Mouse (Mus musculus): Measurements from ENCODE around the gene Xpnpep3. TPM values are rescaled to one million over a fixed set of nuclear protein-coding genes. Genes with fewer than 3 reads are reported as not detected.

Xpnpep3 gene
- 8.9 and 10.3 TPM in 2 replicates for polyA plus RNA-seq (2015; fragmentation: Nextera tagmentation; extraction: Ambion mirVana)

- peak within 1 kb of the TSS; percentile 97 for H3K27ac ChIP-seq
- H3K36me3 ChIP-seq, result no peaks in the 10 kb centered on the region
- no peaks in the 10 kb centered on the region for H3K9me3 ChIP-seq (replicated peaks)
- peaks cover 22% of the 10 kb centered on the region for H3K4me1 ChIP-seq (replicated peaks)
- WGBS, result under 1% methylated on average over 50 of the region's 50 CpGs
- H3K4me3 ChIP-seq, result peak within 1 kb of the TSS; percentile 99
- peak within 1 kb of the TSS; percentile 96 for H3K9ac ChIP-seq
- H3K4me2 ChIP-seq, result peak within 1 kb of the TSS; percentile 72
- H3K27me3 ChIP-seq, result no peaks in the 10 kb centered on the region
- ATAC-seq (replicated peaks; ENCODE audit: insufficient number of reproducible peaks, insufficient read depth, low FRiP score, low read depth), result peak; percentile 99
These were observed at the start of gene Xpnpep3, which contains the start of gene St13 for GRCm38 (mm10) chr15:81399638-81400315. Gene Xpnpep3 (plus strand): TSS chr15:81400138. Gene St13 (minus strand): TSS chr15:81400077.

- Histone ChIP-seq H3K27ac (peak overlapping the region; percentile 20; the same call in 1 of the 2 replicates), H3K4me1 (replicated peaks) (peaks cover 5% of the 10 kb centered on the region), H3K4me2 (no peak overlapping the region), H3K9ac (no peak overlapping the region), H3K4me3 (no peak overlapping the region), H3K27me3 (no peaks in the 10 kb centered on the region), H3K9me3 (replicated peaks) (no peaks in the 10 kb centered on the region), H3K36me3 (no peaks in the 10 kb centered on the region)
- WGBS, result 33% methylated on average over 1 of the region's 1 CpGs
- ATAC-seq (replicated peaks; ENCODE audit: insufficient number of reproducible peaks, insufficient read depth, low FRiP score, low read depth), result no peak
These were observed 49.5 kb upstream of the Xpnpep3 start for GRCm38 (mm10) chr15:81350401-81350800.

GRCm38 (mm10) chr15:81352638-81353037, 47.3 kb upstream of the Xpnpep3 start:
- no peak overlapping the region for H3K4me3 ChIP-seq
- H3K4me2 ChIP-seq, result no peak overlapping the region
- no peak overlapping the region for H3K27ac ChIP-seq
- no peak for ATAC-seq (replicated peaks; ENCODE audit: insufficient number of reproducible peaks, insufficient read depth, low FRiP score, low read depth)
- H3K9me3 ChIP-seq (replicated peaks), result no peaks in the 10 kb centered on the region
- peaks cover 5% of the 10 kb centered on the region for H3K4me1 ChIP-seq (replicated peaks)
- WGBS, result 71% methylated on average over 1 of the region's 1 CpGs
- H3K9ac ChIP-seq, result no peak overlapping the region
- no peaks in the 10 kb centered on the region for H3K27me3 ChIP-seq
- H3K36me3 ChIP-seq, result no peaks in the 10 kb centered on the region

GRCm38 (mm10) chr15:81355146-81355761, 44.7 kb upstream of the Xpnpep3 start:
- Histone ChIP-seq H3K36me3 (no peaks in the 10 kb centered on the region), H3K27me3 (no peaks in the 10 kb centered on the region), H3K27ac (no peak overlapping the region), H3K4me2 (no peak overlapping the region), H3K9ac (no peak overlapping the region), H3K9me3 (replicated peaks) (no peaks in the 10 kb centered on the region), H3K4me1 (replicated peaks) (peaks cover 14% of the 10 kb centered on the region), H3K4me3 (no peak overlapping the region)
- ATAC-seq (replicated peaks; ENCODE audit: insufficient number of reproducible peaks, insufficient read depth, low FRiP score, low read depth), result no peak
- 71% methylated on average over 3 of the region's 3 CpGs for WGBS

GRCm38 (mm10) chr15:81356946-81357345, 43.0 kb upstream of the Xpnpep3 start:
- H3K9me3 ChIP-seq (replicated peaks), result no peaks in the 10 kb centered on the region
- peaks cover 16% of the 10 kb centered on the region for H3K4me1 ChIP-seq (replicated peaks)
- H3K27ac ChIP-seq, result no peak overlapping the region
- no peak overlapping the region for H3K4me3 ChIP-seq
- no peak for ATAC-seq (replicated peaks; ENCODE audit: insufficient number of reproducible peaks, insufficient read depth, low FRiP score, low read depth)
- H3K4me2 ChIP-seq, result no peak overlapping the region
- H3K9ac ChIP-seq, result no peak overlapping the region
- 48% methylated on average over 5 of the region's 5 CpGs for WGBS
- H3K36me3 ChIP-seq, result no peaks in the 10 kb centered on the region
- no peaks in the 10 kb centered on the region for H3K27me3 ChIP-seq

GRCm38 (mm10) chr15:81358943-81359342, 41.0 kb upstream of the Xpnpep3 start:
- Histone ChIP-seq H3K27ac (no peak overlapping the region), H3K27me3 (no peaks in the 10 kb centered on the region), H3K4me1 (replicated peaks) (peaks cover 16% of the 10 kb centered on the region), H3K9ac (no peak overlapping the region), H3K36me3 (peaks cover 6% of the 10 kb centered on the region; the same call in 1 of the 2 replicates), H3K4me3 (no peak overlapping the region), H3K4me2 (no peak overlapping the region), H3K9me3 (replicated peaks) (no peaks in the 10 kb centered on the region)
- 81% methylated on average over 3 of the region's 3 CpGs for WGBS
- ATAC-seq (replicated peaks; ENCODE audit: insufficient number of reproducible peaks, insufficient read depth, low FRiP score, low read depth), result no peak

- Histone ChIP-seq H3K4me3 (no peak overlapping the region), H3K36me3 (peaks cover 11% of the 10 kb centered on the region), H3K27me3 (no peaks in the 10 kb centered on the region), H3K4me2 (peak overlapping the region; percentile 80), H3K9ac (no peak overlapping the region; the same call in 1 of the 2 replicates), H3K9me3 (replicated peaks) (no peaks in the 10 kb centered on the region), H3K27ac (no peak overlapping the region), H3K4me1 (replicated peaks) (peaks cover 16% of the 10 kb centered on the region)
- 85% methylated on average over 5 of the region's 5 CpGs for WGBS
- no peak for ATAC-seq (replicated peaks; ENCODE audit: insufficient number of reproducible peaks, insufficient read depth, low FRiP score, low read depth)
These were observed 40.5 kb upstream of the Xpnpep3 start for GRCm38 (mm10) chr15:81359421-81359820.

- Histone ChIP-seq H3K9ac (peak within 1 kb of the TSS; percentile 74), H3K36me3 (peaks cover 21% of the 10 kb centered on the region), H3K4me2 (peak within 1 kb of the TSS; percentile 80), H3K4me1 (replicated peaks) (peaks cover 16% of the 10 kb centered on the region), H3K4me3 (peak within 1 kb of the TSS; percentile 71), H3K9me3 (replicated peaks) (no peaks in the 10 kb centered on the region), H3K27ac (peak within 1 kb of the TSS; percentile 86), H3K27me3 (no peaks in the 10 kb centered on the region)
- peak; percentile 100 for ATAC-seq (replicated peaks; ENCODE audit: insufficient number of reproducible peaks, insufficient read depth, low FRiP score, low read depth)
- under 1% methylated on average over 30 of the region's 30 CpGs for WGBS
These were observed 39.5 kb upstream of the Xpnpep3 start, which contains the start of gene Slc25a17 for GRCm38 (mm10) chr15:81360345-81361021. Gene Slc25a17 (minus strand): TSS chr15:81360812.

- peaks cover 26% of the 10 kb centered on the region for H3K36me3 ChIP-seq
- peak overlapping the region; percentile 32 for H3K9ac ChIP-seq
- peaks cover 16% of the 10 kb centered on the region for H3K4me1 ChIP-seq (replicated peaks)
- H3K27ac ChIP-seq, result peak overlapping the region; percentile 86
- WGBS, result 36% methylated on average over 6 of the region's 6 CpGs
- peak overlapping the region; percentile 71 for H3K4me3 ChIP-seq
- ATAC-seq (replicated peaks; ENCODE audit: insufficient number of reproducible peaks, insufficient read depth, low FRiP score, low read depth), result peak; percentile 30; the same call in 1 of the 2 replicates
- no peaks in the 10 kb centered on the region for H3K9me3 ChIP-seq (replicated peaks)
- H3K4me2 ChIP-seq, result peak overlapping the region; percentile 80
- H3K27me3 ChIP-seq, result no peaks in the 10 kb centered on the region
These were observed 38.9 kb upstream of the Xpnpep3 start for GRCm38 (mm10) chr15:81361022-81361404.

- Histone ChIP-seq H3K4me2 (peak overlapping the region; percentile 80), H3K27me3 (no peaks in the 10 kb centered on the region), H3K36me3 (peaks cover 31% of the 10 kb centered on the region), H3K4me1 (replicated peaks) (peaks cover 16% of the 10 kb centered on the region), H3K9me3 (replicated peaks) (no peaks in the 10 kb centered on the region), H3K9ac (no peak overlapping the region), H3K27ac (peak overlapping the region; percentile 86), H3K4me3 (peak overlapping the region; percentile 71; the same call in 1 of the 2 replicates)
- WGBS, result 24% methylated on average over 10 of the region's 10 CpGs
- ATAC-seq (replicated peaks; ENCODE audit: insufficient number of reproducible peaks, insufficient read depth, low FRiP score, low read depth), result no peak
These were observed 38.4 kb upstream of the Xpnpep3 start for GRCm38 (mm10) chr15:81361417-81362015.

GRCm38 (mm10) chr15:81362501-81362900, 37.4 kb upstream of the Xpnpep3 start:
- no peak overlapping the region for H3K4me2 ChIP-seq
- no peak overlapping the region for H3K9ac ChIP-seq
- peaks cover 40% of the 10 kb centered on the region for H3K36me3 ChIP-seq
- no peak overlapping the region for H3K27ac ChIP-seq
- H3K27me3 ChIP-seq, result no peaks in the 10 kb centered on the region
- H3K9me3 ChIP-seq (replicated peaks), result no peaks in the 10 kb centered on the region
- 76% methylated on average over 1 of the region's 1 CpGs for WGBS
- H3K4me3 ChIP-seq, result no peak overlapping the region
- H3K4me1 ChIP-seq (replicated peaks), result peaks cover 16% of the 10 kb centered on the region
- no peak for ATAC-seq (replicated peaks; ENCODE audit: insufficient number of reproducible peaks, insufficient read depth, low FRiP score, low read depth)
